Mouse (Mus musculus) C2C12 (cell line): ENCODE data around the gene Ccdc171. TPM values are rescaled to one million over a fixed set of nuclear protein-coding genes. Genes with fewer than 3 reads are reported as not detected.

ENCODE experiments used
- H3K27me3 ChIP-seq: one replicate; pipeline ENCODE4 v1.6.1; 2011; ENCODE audit not compliant: control insufficient read depth, insufficient read depth, insufficient read length
- H3K36me3 ChIP-seq: one replicate; pipeline ENCODE4 v1.6.1; 2011; ENCODE audit not compliant: control insufficient read depth, insufficient read depth
- H3K4me3 ChIP-seq: one replicate; pipeline ENCODE4 v1.5.1; 2011; ENCODE audit warnings: mild to moderate bottlenecking, control low read depth; ENCODE audit not compliant: poor library complexity, insufficient read depth, severe bottlenecking
- H3K79me2 ChIP-seq: one replicate; pipeline ENCODE4 v1.6.1; 2011; ENCODE audit not compliant: control insufficient read depth, insufficient read depth
- H3K79me3 ChIP-seq: one replicate; pipeline ENCODE4 v1.6.1; 2011; ENCODE audit warnings: low read depth, control low read depth
- H3ac ChIP-seq: one replicate; pipeline ENCODE3; 2011; ENCODE audit warnings: low read depth; ENCODE audit not compliant: control insufficient read depth, insufficient read length
- CEBPB ChIP-seq: IDR thresholded peaks from one replicate; pipeline ENCODE4 v1.6.1; 2011; ENCODE audit warnings: low read depth, mild to moderate bottlenecking, control low read depth, moderate library complexity
- CTCF ChIP-seq: IDR thresholded peaks from one replicate; pipeline ENCODE4 v1.5.1; 2011; ENCODE audit not compliant: control insufficient read depth, insufficient read depth, insufficient read length
- FOSL1 ChIP-seq: IDR thresholded peaks from one replicate; pipeline ENCODE4 v1.8.0; 2011; ENCODE audit warnings: mild to moderate bottlenecking, low read length; ENCODE audit not compliant: poor library complexity, insufficient read depth, severe bottlenecking
- MAX ChIP-seq: IDR thresholded peaks from one replicate; pipeline ENCODE4 v1.6.1; 2011; ENCODE audit warnings: mild to moderate bottlenecking, control low read depth
- MYOD1 ChIP-seq: IDR thresholded peaks from one replicate; pipeline ENCODE4 v1.6.1; 2011; ENCODE audit warnings: low read depth; ENCODE audit not compliant: control insufficient read depth, insufficient read length
- MYOG ChIP-seq: IDR thresholded peaks from one replicate; pipeline ENCODE4 v1.6.1; 2011; ENCODE audit not compliant: control insufficient read depth, insufficient read length; ENCODE audit errors: extremely low read depth
- USF1 ChIP-seq: IDR thresholded peaks from one replicate; pipeline ENCODE4 v1.6.1; 2011; ENCODE audit warnings: low read depth, mild to moderate bottlenecking, control low read depth, moderate library complexity
- polyA plus RNA-seq: library from polyadenylated mRNA; unstranded; fragments of >200 nt; fragmentation: generic; extraction: Trizol; gene quantifications from one replicate; pipeline ENCODE4 v1.2.1, GENCODE M21; 2012; ENCODE audit warnings: missing spikeins

Ccdc171 gene
- polyA plus RNA-seq, 1 experiment: 0.37 TPM

DNA sequence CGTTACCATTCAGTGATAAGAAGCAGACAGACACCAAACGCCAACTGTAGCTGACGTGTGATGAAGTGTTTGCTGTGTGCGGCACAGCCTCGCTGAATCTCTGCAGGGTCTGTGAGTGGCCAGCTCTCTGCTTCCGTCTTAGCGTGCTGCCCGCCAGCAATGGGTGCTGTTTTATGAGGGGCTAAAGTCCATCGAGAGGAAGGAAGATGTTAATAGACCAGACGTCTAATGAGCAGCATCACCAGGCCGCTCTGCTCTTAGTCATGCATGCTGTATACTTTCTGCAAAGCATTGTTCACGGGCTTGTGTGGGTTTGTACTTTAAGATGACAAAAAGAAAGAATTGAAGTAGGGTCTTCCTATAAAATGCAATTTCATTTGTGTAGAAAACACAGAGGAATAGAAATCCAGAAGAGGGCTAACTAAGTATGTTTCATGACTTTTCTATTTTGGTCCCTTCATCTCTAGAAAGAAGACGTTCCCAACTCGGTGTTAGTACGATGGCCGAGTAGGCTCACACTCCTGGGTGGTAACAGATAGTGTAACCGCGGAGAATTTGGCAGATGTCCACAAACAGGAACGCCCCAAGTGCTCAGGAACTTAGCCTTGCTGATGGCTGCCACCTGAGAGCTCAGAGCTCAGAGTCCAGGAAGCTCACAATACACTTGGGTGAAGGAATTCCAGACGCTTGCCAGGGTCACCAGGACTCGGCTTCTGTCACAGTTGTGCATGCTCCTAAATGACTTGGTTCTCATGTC is 273.5 kb downstream of the Ccdc171 start:
- Histone ChIP-seq H3K4me3 (no peak overlapping the region), H3K36me3 (no peaks in the 10 kb centered on the region), H3K79me2 (no peaks in the 10 kb centered on the region), H3ac (no peak overlapping the region), H3K27me3 (no peaks in the 10 kb centered on the region), H3K79me3 (no peaks in the 10 kb centered on the region)
- TF ChIP-seq FOSL1: no peak
- no peak for TF ChIP-seq USF1
- TF ChIP-seq MYOD1: no peak
- no peak for TF ChIP-seq MYOG
- TF ChIP-seq CEBPB: no peak
- TF ChIP-seq MAX: no peak
- no peak for TF ChIP-seq CTCF

GRCm38 (mm10) chr4:83800402-83800801 is 275.1 kb downstream of the Ccdc171 start:
- Histone ChIP-seq H3ac (no peak overlapping the region), H3K4me3 (no peak overlapping the region)
- no peak for TF ChIP-seq CEBPB
- TF ChIP-seq MYOD1: no peak
- no peak for TF ChIP-seq MYOG
- no peak for TF ChIP-seq MAX
- TF ChIP-seq USF1: no peak
- no peak for TF ChIP-seq FOSL1
- TF ChIP-seq CTCF: no peak

DNA sequence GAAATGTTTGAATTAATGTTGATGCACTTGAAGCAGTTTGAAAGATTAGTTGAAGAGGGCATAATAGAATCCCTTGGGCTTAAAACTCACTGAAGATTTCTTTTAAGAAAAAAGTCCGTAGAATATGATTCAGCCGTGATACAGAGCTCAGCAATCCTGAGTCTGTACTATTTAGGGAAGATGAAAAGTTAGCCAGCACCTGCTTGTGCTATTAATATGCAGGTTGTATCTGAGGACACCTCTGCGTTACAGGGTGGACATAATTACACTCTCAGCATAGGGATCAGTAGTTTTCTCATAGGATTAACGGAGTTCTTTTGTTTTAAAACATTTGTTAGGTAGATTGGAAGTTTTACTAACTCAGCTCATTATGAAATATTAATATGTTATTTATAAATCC is 291.6 kb downstream of the Ccdc171 start:
- TF ChIP-seq MYOG: no peak
- TF ChIP-seq MYOD1: no peak
- no peak for TF ChIP-seq CEBPB
- TF ChIP-seq MAX: no peak
- no peak for TF ChIP-seq CTCF
- no peak for TF ChIP-seq FOSL1
- TF ChIP-seq USF1: no peak
- H3K4me3 ChIP-seq: no peak overlapping the region
- no peaks in the 10 kb centered on the region for H3K27me3 ChIP-seq
- no peaks in the 10 kb centered on the region for H3K79me2 ChIP-seq
- no peaks in the 10 kb centered on the region for H3K79me3 ChIP-seq
- H3K36me3 ChIP-seq: no peaks in the 10 kb centered on the region
- no peak overlapping the region for H3ac ChIP-seq

More at GRCm38 (mm10) chr4:83800402-83800801, 275.1 kb downstream of the Ccdc171 start:
- Histone ChIP-seq H3K27me3 (no peaks in the 10 kb centered on the region), H3K79me3 (no peaks in the 10 kb centered on the region), H3K36me3 (no peaks in the 10 kb centered on the region), H3K79me2 (no peaks in the 10 kb centered on the region)

DNA sequence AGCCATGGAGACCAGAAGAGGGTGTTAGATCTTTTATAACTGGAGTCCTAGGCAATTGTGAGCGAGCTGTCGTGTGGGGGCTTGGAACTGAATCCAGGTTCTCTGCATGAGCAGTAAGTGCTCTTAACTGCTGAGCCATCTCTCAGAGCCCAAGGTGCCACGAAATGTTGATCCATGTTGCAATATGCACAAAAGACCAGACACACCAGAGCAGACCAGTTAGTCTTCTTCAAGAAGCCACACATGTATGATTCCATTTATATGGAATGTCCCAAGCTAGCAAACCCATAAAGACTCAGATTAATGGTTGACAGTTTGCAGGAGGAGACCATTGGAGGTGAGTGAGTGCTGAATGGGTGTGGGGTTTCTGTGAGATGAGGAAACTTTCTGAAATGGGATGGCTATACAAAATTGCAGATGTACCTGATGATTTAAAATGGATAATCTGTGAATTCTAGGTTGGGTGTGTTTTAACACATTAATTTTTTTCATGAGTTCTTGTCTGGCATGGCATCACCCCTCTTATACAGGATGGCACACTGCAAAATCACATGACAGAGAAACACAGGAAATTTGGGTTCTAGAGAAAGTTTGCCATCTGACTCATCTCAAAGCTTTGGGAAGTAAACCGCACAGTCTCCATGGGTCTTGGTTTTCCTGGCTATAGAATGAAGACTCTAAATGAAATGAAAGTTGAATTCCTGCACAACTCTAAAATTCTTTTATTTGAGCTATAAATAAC is 304.5 kb downstream of the Ccdc171 start:
- no peak overlapping the region for H3K4me3 ChIP-seq
- H3ac ChIP-seq: no peak overlapping the region
- no peaks in the 10 kb centered on the region for H3K79me3 ChIP-seq
- H3K79me2 ChIP-seq: no peaks in the 10 kb centered on the region
- H3K27me3 ChIP-seq: no peaks in the 10 kb centered on the region
- TF ChIP-seq MAX (no peak), MYOG (no peak), USF1 (peak; percentile 84), MYOD1 (no peak), FOSL1 (peak; percentile 23), CEBPB (peak; percentile 71), CTCF (no peak)
- no peaks in the 10 kb centered on the region for H3K36me3 ChIP-seq

- Histone ChIP-seq H3ac (no peak overlapping the region), H3K36me3 (no peaks in the 10 kb centered on the region), H3K79me2 (no peaks in the 10 kb centered on the region), H3K79me3 (no peaks in the 10 kb centered on the region), H3K4me3 (no peak overlapping the region), H3K27me3 (no peaks in the 10 kb centered on the region)
- TF ChIP-seq MAX (peak; percentile 25), CEBPB (peak; percentile 1), MYOG (no peak), MYOD1 (peak; percentile 84), FOSL1 (no peak), CTCF (no peak)
These were observed 305.8 kb downstream of the Ccdc171 start for GRCm38 (mm10) chr4:83830891-83831880.
